Mouse (Mus musculus): ENCODE data around the gene Krt33a.
A peak's percentile ranks its signal among the peaks of the same experiment; 100 is the strongest.

DNA sequence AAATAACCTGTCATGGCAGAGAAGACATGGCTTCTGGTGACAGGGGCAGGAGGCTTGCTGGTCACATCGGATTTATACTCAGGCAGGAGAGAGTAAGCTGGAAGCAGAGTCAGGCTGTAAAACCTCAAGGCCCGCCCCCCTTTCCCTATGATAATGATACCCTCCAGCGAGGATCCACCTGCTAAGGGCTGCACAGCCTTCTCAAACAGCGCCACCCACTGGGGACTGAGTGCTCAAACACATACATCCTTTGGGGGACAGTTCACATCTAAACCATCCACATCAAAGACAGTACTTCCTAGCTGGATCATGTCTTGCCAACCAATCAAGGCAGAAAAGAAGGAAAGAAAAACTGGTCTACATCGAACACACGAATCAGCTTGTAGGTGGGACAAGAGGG lies 51.8 kb downstream of the Krt33a start:
- TF ChIP-seq CTCF (IDR thresholded peaks at IDR 0.05; ENCODE audit: borderline replicate concordance, extremely low read depth, insufficient read depth, insufficient read length) = peak; percentile 7; the same call in 1 of the 2 replicates
- no peak for TF ChIP-seq POLR2A (IDR thresholded peaks at IDR 0.05; ENCODE audit: borderline replicate concordance, extremely low read depth, insufficient read depth, insufficient read length, poor library complexity, severe bottlenecking)
